10 mouse cellular contexts compared by ENCODE assay signal in genomic region chr1:191259121-191259520, GRCm38 (mm10). TPM values are rescaled to one million over a fixed set of nuclear protein-coding genes. Genes with fewer than 3 reads are reported as not detected.
A peak's percentile ranks its signal among the peaks of the same experiment; 100 is the strongest.
DNase-seq lines count a peak whose midpoint lies in the region; ATAC-seq and TF ChIP-seq lines count a peak whose summit lies in the region.
"Had no signal": no experiment of that assay in that cellular context is flagged by ENCODE, and none has a peak within 500 bp of the region (broad histone marks: within the 10 kb centered on the region; RNA-seq: fewer than 3 reads in every experiment).

No protein-coding gene starts in this region.

- H3K27ac ChIP-seq in lung, embryonic 14.5 days (ENCODE audit: low read depth) = peak overlapping the region; percentile 0; the same call in 1 of the 2 replicates
- H3K27ac ChIP-seq in embryonic facial prominence, embryonic 13.5 days = no peak overlapping the region

- no peak for ATAC-seq in lung, embryonic 14.5 days (ENCODE audit: insufficient read depth)
- ATAC-seq in embryonic facial prominence, embryonic 13.5 days (ENCODE audit: insufficient number of reproducible peaks, insufficient read depth, low FRiP score, low TSS enrichment, low read depth) = no peak
- peak; percentile 43 for ATAC-seq in monocyte, adult 5-6 weeks (replicated peaks; ENCODE audit: insufficient number of reproducible peaks, low FRiP score, low TSS enrichment, poor library complexity, severe bottlenecking)

- DNase-seq in heart, adult 11 months = peak; percentile 94
- no peak for DNase-seq in heart, postnatal 14 days
- peak; percentile 42 for DNase-seq in lung, embryonic 14.5 days
- DNase-seq in lung, postnatal 4 days = no peak
- DNase-seq in urinary bladder, adult 2 months (ENCODE audit: low spot score) = no peak
- no peak for DNase-seq in MN1 (ENCODE audit: low spot score)
- DNase-seq: B cell, adult 2 months; lung, postnatal 36 days had no signal

- 15% methylated on average over 7 of the region's 7 CpGs for WGBS in lung, embryonic 14.5 days
- WGBS in embryonic facial prominence, embryonic 13.5 days = 25% methylated on average over 7 of the region's 7 CpGs

- no peaks in the 10 kb centered on the region for H3K27me3 ChIP-seq in lung, embryonic 14.5 days (ENCODE audit: insufficient read depth, low read length)
- H3K27me3 ChIP-seq in embryonic facial prominence, embryonic 13.5 days = no peaks in the 10 kb centered on the region

- H3K9ac ChIP-seq in lung, embryonic 14.5 days = no peak overlapping the region
- H3K9ac ChIP-seq in embryonic facial prominence, embryonic 13.5 days = no peak overlapping the region; the same call in 1 of the 2 replicates

- H3K36me3 ChIP-seq in lung, embryonic 14.5 days (ENCODE audit: insufficient read depth) = no peaks in the 10 kb centered on the region
- no peaks in the 10 kb centered on the region for H3K36me3 ChIP-seq in embryonic facial prominence, embryonic 13.5 days

- no peak for TF ChIP-seq CTCF in lung, embryonic 14.5 days (IDR thresholded peaks at IDR 0.05; ENCODE audit: low read depth)

- no peaks in the 10 kb centered on the region for H3K9me3 ChIP-seq in lung, embryonic 14.5 days (ENCODE audit: low read depth, low read length)
- H3K9me3 ChIP-seq in embryonic facial prominence, embryonic 13.5 days = no peaks in the 10 kb centered on the region

- H3K4me3 ChIP-seq in lung, embryonic 14.5 days (ENCODE audit: low read depth, low read length) = no peak overlapping the region
- H3K4me3 ChIP-seq in embryonic facial prominence, embryonic 13.5 days = no peak overlapping the region

- intact Hi-C loops in heart, postnatal 14 days (cut with DNase I) = no loop called here

- H3K4me1 ChIP-seq in lung, embryonic 14.5 days (ENCODE audit: insufficient read depth) = peaks cover 16% of the 10 kb centered on the region; the same call in 1 of the 2 replicates
- peaks cover 21% of the 10 kb centered on the region for H3K4me1 ChIP-seq in embryonic facial prominence, embryonic 13.5 days

- no peak overlapping the region for H3K4me2 ChIP-seq in lung, embryonic 14.5 days
- H3K4me2 ChIP-seq in embryonic facial prominence, embryonic 13.5 days = peak overlapping the region; percentile 7; the same call in 1 of the 2 replicates

RNA-seq across cellular contexts. Expression of gene Atf3, which starts 41.3 kb away (rescaled TPM):
- 1 to 10 TPM; 4.5 to 9.5 TPM for total RNA-seq in heart, postnatal 14 days (2021)
- polyA plus RNA-seq in lung, embryonic 14.5 days (2014; fragmentation: Nextera tagmentation; extraction: Ambion mirVana) = 3.7 and 4.5 TPM in 2 replicates
- polyA plus RNA-seq in embryonic facial prominence, embryonic 13.5 days (2015; fragmentation: Nextera tagmentation; extraction: Ambion mirVana) = 2.6 and 2.9 TPM in 2 replicates
- total RNA-seq in monocyte, adult 5-6 weeks (2017) = 225 to 427 TPM (median 242 TPM) in 3 replicates
- 4.6 and 9.8 TPM in 2 replicates for polyA plus RNA-seq in urinary bladder, adult 2 months (2012; rRNA removed)

RNA-seq across cellular contexts. Expression of gene Nenf, which starts 58.9 kb away (rescaled TPM):
- 100 to 1,000 TPM in 1 of 2 experiments, 10 to 100 TPM in 1; 96.9 to 104 TPM for total RNA-seq in heart, postnatal 14 days (2021)
- 116 and 117 TPM in 2 replicates for polyA plus RNA-seq in lung, embryonic 14.5 days (2014; fragmentation: Nextera tagmentation; extraction: Ambion mirVana)
- 88.3 and 94.7 TPM in 2 replicates for polyA plus RNA-seq in embryonic facial prominence, embryonic 13.5 days (2015; fragmentation: Nextera tagmentation; extraction: Ambion mirVana)
- total RNA-seq in monocyte, adult 5-6 weeks (2017) = 1.9 to 4.4 TPM (median 2.5 TPM) in 3 replicates
- 180 and 193 TPM in 2 replicates for polyA plus RNA-seq in urinary bladder, adult 2 months (2012; rRNA removed)

Comparison
In these comparisons a context has a peak if more than half of its experiments do, and no peak if none do; other contexts are left out.
1. DNase-seq: peak in heart, adult 11 months (single experiment) and lung, embryonic 14.5 days (single experiment); none in heart, postnatal 14 days (0 of 2), lung, postnatal 4 days (0 of 2), urinary bladder, adult 2 months (single experiment) and MN1 (single experiment).